Mouse (Mus musculus) liver, postnatal 0 days (tissue): ENCODE results near the gene AU022252. TPM values are rescaled to one million over a fixed set of nuclear protein-coding genes. Genes with fewer than 3 reads are reported as not detected.

Experiments
- ATAC-seq: fragments of 200-750 bp; cut with Nextera tagmentation; 2 replicates; pipeline ENCODE4 v1.8.0; 2017; ENCODE audit warnings: mild to moderate bottlenecking, moderate library complexity
- DNase-seq: peaks from one replicate; pipeline ENCODE4 v3.0.0-alpha.2; 2016
- H3K27ac ChIP-seq: fragments of 300-500 bp; sonication (generic); 2 replicates; pipeline ENCODE4 v1.5.1; 2014; ENCODE audit warnings: antibody characterized with exemption, moderate library complexity, mild to moderate bottlenecking, low read depth
- H3K27me3 ChIP-seq: fragments of 300-500 bp; sonication (generic); 2 replicates; pipeline ENCODE4 v1.6.1; 2014; ENCODE audit warnings: low read length, control low read depth, mixed read lengths; ENCODE audit not compliant: insufficient read depth
- H3K36me3 ChIP-seq: fragments of 300-500 bp; sonication (generic); replicated peaks from 2 replicates; pipeline ENCODE4 v1.6.1; 2014; ENCODE audit warnings: mild to moderate bottlenecking, control low read depth, low read length, moderate library complexity, mixed read lengths; ENCODE audit not compliant: insufficient read depth
- H3K4me1 ChIP-seq: fragments of 300-500 bp; sonication (generic); 2 replicates; pipeline ENCODE4 v1.6.1; 2014; ENCODE audit warnings: antibody characterized with exemption, mild to moderate bottlenecking, control low read depth; ENCODE audit not compliant: insufficient read depth
- H3K4me2 ChIP-seq: fragments of 300-500 bp; sonication (generic); 2 replicates; pipeline ENCODE4 v1.6.1; 2014; ENCODE audit warnings: low read depth, mild to moderate bottlenecking, low read length, moderate library complexity, mixed read lengths
- H3K4me3 ChIP-seq: fragments of 300-500 bp; sonication (generic); 2 replicates; pipeline ENCODE4 v1.5.1; 2014; ENCODE audit warnings: low read depth, low read length
- H3K9ac ChIP-seq: fragments of 300-500 bp; sonication (generic); replicated peaks from 2 replicates; pipeline ENCODE4 v1.6.1; 2014; ENCODE audit warnings: mild to moderate bottlenecking, moderate library complexity
- H3K9me3 ChIP-seq: fragments of 300-500 bp; sonication (generic); 2 replicates; pipeline ENCODE4 v1.6.1; 2016; ENCODE audit warnings: mild to moderate bottlenecking, control low read depth, low read length, mixed read lengths
- CTCF ChIP-seq: sonication (generic); IDR thresholded peaks from 2 replicates; pipeline ENCODE4 v1.5.1; 2016; ENCODE audit warnings: antibody characterized with exemption, low read depth
- EP300 ChIP-seq: IDR thresholded peaks from 2 replicates; pipeline ENCODE4 v1.6.1; 2016; ENCODE audit warnings: antibody characterized with exemption, low read depth, mild to moderate bottlenecking
- WGBS: fragments of 180-500 bp; shearing (Covaris S2); extraction: QIAGEN DNeasy Blood & Tissue Kit; methylation state at CpG from one replicate; pipeline ENCODE4 v1.1.7; 2014; ENCODE audit not compliant: insufficient replicate concordance; 5-methylcytosine and 5-hydroxymethylcytosine counted together
- polyA plus RNA-seq: library from polyadenylated mRNA; unstranded; fragments of >200 nt; fragmentation: Nextera tagmentation; extraction: Ambion mirVana; gene quantifications from 2 replicates; pipeline ENCODE4 v1.2.1, GENCODE M21; 2015

AU022252 gene
- polyA plus RNA-seq, 1 experiment from 2014 or later = 27.8 TPM

GRCm38 (mm10) chr4:119263459-119263858, 30.9 kb upstream of the AU022252 start:
- Histone ChIP-seq H3K4me1 (no peaks in the 10 kb centered on the region), H3K27me3 (no peaks in the 10 kb centered on the region), H3K27ac (no peak overlapping the region), H3K4me2 (no peak overlapping the region), H3K9me3 (no peaks in the 10 kb centered on the region), H3K36me3 (no peaks in the 10 kb centered on the region), H3K9ac (no peak overlapping the region), H3K4me3 (no peak overlapping the region)
- 65% methylated on average over 3 of the region's 3 CpGs for WGBS
- TF ChIP-seq CTCF (no peak), EP300 (no peak)
- DNase-seq (no peak), ATAC-seq (no peak)

- TF ChIP-seq EP300 (no peak), CTCF (no peak)
- WGBS = 84% methylated on average over 5 of the region's 5 CpGs
- no peak for ATAC-seq
Measured at GRCm38 (mm10) chr4:119262483-119262882, 30.0 kb upstream of the AU022252 start.

GRCm38 (mm10) chr4:119261087-119261713, 28.7 kb upstream of the AU022252 start:
- ATAC-seq (no peak), DNase-seq (no peak)
- H3K9me3 ChIP-seq = no peaks in the 10 kb centered on the region
- no peak overlapping the region for H3K27ac ChIP-seq
- no peak overlapping the region for H3K9ac ChIP-seq
- no peak for TF ChIP-seq EP300
- no peak for TF ChIP-seq CTCF
- H3K4me1 ChIP-seq = no peaks in the 10 kb centered on the region
- no peak overlapping the region for H3K4me3 ChIP-seq
- 42% methylated on average over 7 of the region's 7 CpGs for WGBS
- H3K36me3 ChIP-seq = no peaks in the 10 kb centered on the region
- no peak overlapping the region for H3K4me2 ChIP-seq
- H3K27me3 ChIP-seq = no peaks in the 10 kb centered on the region

More at GRCm38 (mm10) chr4:119262483-119262882, 30.0 kb upstream of the AU022252 start:
- Histone ChIP-seq H3K9me3 (no peaks in the 10 kb centered on the region), H3K9ac (no peak overlapping the region), H3K27me3 (no peaks in the 10 kb centered on the region), H3K36me3 (no peaks in the 10 kb centered on the region), H3K27ac (no peak overlapping the region), H3K4me1 (no peaks in the 10 kb centered on the region), H3K4me2 (no peak overlapping the region), H3K4me3 (no peak overlapping the region)
- DNase-seq = no peak

- Histone ChIP-seq H3K9ac (no peak overlapping the region), H3K36me3 (no peaks in the 10 kb centered on the region), H3K27me3 (no peaks in the 10 kb centered on the region), H3K4me1 (no peaks in the 10 kb centered on the region), H3K27ac (no peak overlapping the region), H3K4me3 (no peak overlapping the region), H3K9me3 (no peaks in the 10 kb centered on the region), H3K4me2 (no peak overlapping the region)
- ATAC-seq (peak; percentile 78), DNase-seq (no peak)
- no peak for TF ChIP-seq EP300
- TF ChIP-seq CTCF = peak; percentile 32
- 69% methylated on average over 15 of the region's 15 CpGs for WGBS
Measured at GRCm38 (mm10) chr4:119259344-119260254, 27.1 kb upstream of the AU022252 start.

DNA sequence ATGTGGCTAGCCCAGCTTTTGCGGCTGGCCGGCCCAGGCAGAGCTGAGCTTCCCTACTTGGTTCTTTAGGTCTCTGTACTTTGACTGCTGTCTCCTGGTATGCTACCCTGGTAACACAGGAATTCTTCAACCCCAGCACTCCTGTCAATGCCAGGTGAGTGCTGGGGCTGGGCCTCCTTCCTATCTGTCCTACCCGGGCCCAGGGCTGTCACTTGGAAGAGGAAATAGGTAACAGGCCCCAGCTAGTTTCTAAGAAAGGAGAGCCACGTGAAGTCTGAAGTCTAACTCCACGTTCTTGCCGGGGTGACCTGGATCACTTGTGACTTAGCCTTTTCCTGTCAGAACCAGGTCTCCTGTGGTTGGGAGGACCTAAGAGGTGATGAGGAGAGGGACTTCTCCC, 24.6 kb upstream of the AU022252 start:
- H3K9ac ChIP-seq = no peak overlapping the region
- no peaks in the 10 kb centered on the region for H3K36me3 ChIP-seq
- no peaks in the 10 kb centered on the region for H3K9me3 ChIP-seq
- no peaks in the 10 kb centered on the region for H3K27me3 ChIP-seq
- no peak for ATAC-seq
- 70% methylated on average over 6 of the region's 6 CpGs for whole genome bisulfite sequencing
- no peak overlapping the region for H3K27ac ChIP-seq
- no peak overlapping the region for H3K4me3 ChIP-seq
- TF ChIP-seq EP300 (no peak), CTCF (no peak)
- no peak overlapping the region for H3K4me2 ChIP-seq
- no peaks in the 10 kb centered on the region for H3K4me1 ChIP-seq
- no peak for DNase-seq

GRCm38 (mm10) chr4:119255351-119255750, 22.8 kb upstream of the AU022252 start, which contains the start of gene Cldn19:
TSS of gene Cldn19 (plus strand) at chr4:119255414.
- no peaks in the 10 kb centered on the region for H3K27me3 ChIP-seq
- H3K9me3 ChIP-seq = no peaks in the 10 kb centered on the region
- no peak within 1 kb of the TSS for H3K4me3 ChIP-seq
- 79% methylated on average over 12 of the region's 12 CpGs for WGBS
- H3K36me3 ChIP-seq = no peaks in the 10 kb centered on the region
- no peak within 1 kb of the TSS for H3K9ac ChIP-seq
- no peaks in the 10 kb centered on the region for H3K4me1 ChIP-seq
- no peak for ATAC-seq
- no peak for TF ChIP-seq EP300
- TF ChIP-seq CTCF = no peak
- no peak within 1 kb of the TSS for H3K4me2 ChIP-seq
- H3K27ac ChIP-seq = no peak within 1 kb of the TSS
- DNase-seq = no peak
